Mouse (Mus musculus) liver, embryonic 16.5 days (tissue): Measurements from ENCODE around the gene Lrig2. TPM values are rescaled to one million over a fixed set of nuclear protein-coding genes. Genes with fewer than 3 reads are reported as not detected.
A peak's percentile ranks its signal among the peaks of the same experiment; 100 is the strongest.

Source experiments
- ATAC-seq: fragments of 200-750 bp; cut with Nextera tagmentation; 2 replicates; pipeline ENCODE4 v1.8.0; 2017; ENCODE audit warnings: low read depth, mild to moderate bottlenecking, moderate number of reproducible peaks, moderate library complexity
- H3K27ac ChIP-seq: fragments of 300-500 bp; sonication (generic); 2 replicates; pipeline ENCODE4 v1.5.1; 2014; ENCODE audit warnings: mild to moderate bottlenecking, low read length
- H3K27me3 ChIP-seq: fragments of 300-500 bp; sonication (generic); 2 replicates; pipeline ENCODE4 v1.6.1; 2014; ENCODE audit warnings: low read depth, low read length, mixed read lengths; ENCODE audit not compliant: control insufficient read depth, insufficient read depth
- H3K36me3 ChIP-seq: fragments of 300-500 bp; sonication (generic); 2 replicates; pipeline ENCODE4 v1.6.1; 2014; ENCODE audit warnings: mild to moderate bottlenecking; ENCODE audit not compliant: control insufficient read depth, insufficient read depth
- H3K4me1 ChIP-seq: fragments of 300-500 bp; sonication (generic); 2 replicates; pipeline ENCODE4 v1.6.1; 2014; ENCODE audit warnings: low read depth, low read length, mixed read lengths; ENCODE audit not compliant: control insufficient read depth
- H3K4me2 ChIP-seq: fragments of 300-500 bp; sonication (generic); 2 replicates; pipeline ENCODE4 v1.6.1; 2014; ENCODE audit warnings: low read depth, low read length, mixed read lengths
- H3K4me3 ChIP-seq: fragments of 300-500 bp; sonication (generic); 2 replicates; pipeline ENCODE4 v1.5.1; 2014; ENCODE audit warnings: low read depth, mild to moderate bottlenecking, low read length
- H3K9ac ChIP-seq: fragments of 300-500 bp; sonication (generic); 2 replicates; pipeline ENCODE4 v1.6.1; 2014; ENCODE audit warnings: low read depth, low read length
- H3K9me3 ChIP-seq: fragments of 300-500 bp; sonication (generic); replicated peaks from 2 replicates; pipeline ENCODE4 v1.6.1; 2016; ENCODE audit warnings: low read length; ENCODE audit not compliant: control insufficient read depth
- WGBS: fragments of 180-500 bp; shearing (Covaris S2); extraction: QIAGEN DNeasy Blood & Tissue Kit; methylation state at CpG from one replicate; pipeline ENCODE4 v1.1.7; 2014; ENCODE audit not compliant: insufficient replicate concordance; 5-methylcytosine and 5-hydroxymethylcytosine counted together
- polyA plus RNA-seq: library from polyadenylated mRNA; unstranded; fragments of >200 nt; fragmentation: Nextera tagmentation; extraction: Ambion mirVana; gene quantifications from 2 replicates; pipeline ENCODE4 v1.2.1, GENCODE M21; 2015

Gene Lrig2
- polyA plus RNA-seq, 1 experiment from 2014 or later: 3.3 TPM

DNA sequence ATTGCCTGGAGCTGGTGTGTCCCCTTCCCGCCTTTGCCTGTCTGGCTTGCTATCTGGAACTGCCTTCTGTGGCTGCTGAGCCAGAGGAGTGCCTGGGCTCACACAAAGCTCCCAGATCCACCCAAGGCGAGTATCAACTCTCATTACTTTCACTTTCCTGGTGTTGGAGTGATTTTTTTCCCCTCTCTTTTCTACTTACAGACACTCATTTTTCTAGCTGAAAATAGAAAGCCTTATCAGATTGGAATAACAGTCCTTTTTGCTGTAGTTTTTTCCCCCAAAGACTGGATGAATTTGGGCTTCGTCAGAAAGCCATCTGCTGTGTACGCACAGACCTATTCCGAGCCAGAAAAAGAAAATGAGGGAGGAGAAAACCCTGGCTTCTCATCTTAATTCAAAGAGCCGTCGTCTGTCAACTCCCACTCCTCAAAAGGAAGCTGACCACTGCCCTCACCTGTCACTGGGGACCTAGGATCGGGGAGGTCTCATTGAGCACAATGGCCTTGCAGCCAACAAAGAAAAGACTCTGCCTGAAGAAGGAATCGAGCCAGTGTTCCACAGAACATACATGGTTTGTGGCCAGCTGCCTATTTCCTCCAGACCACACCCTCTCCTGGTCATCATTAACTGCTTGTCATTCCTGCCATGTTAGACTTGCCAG is 127.9 kb downstream of the Lrig2 start:
- no peaks in the 10 kb centered on the region for H3K36me3 ChIP-seq
- no peaks in the 10 kb centered on the region for H3K4me1 ChIP-seq
- no peak overlapping the region for H3K27ac ChIP-seq
- no peak overlapping the region for H3K9ac ChIP-seq
- no peak for ATAC-seq
- no peaks in the 10 kb centered on the region for H3K9me3 ChIP-seq
- no peak overlapping the region for H3K4me2 ChIP-seq
- no peak overlapping the region for H3K4me3 ChIP-seq
- WGBS: 48% methylated on average over 9 of the region's 9 CpGs
- H3K27me3 ChIP-seq: no peaks in the 10 kb centered on the region

DNA sequence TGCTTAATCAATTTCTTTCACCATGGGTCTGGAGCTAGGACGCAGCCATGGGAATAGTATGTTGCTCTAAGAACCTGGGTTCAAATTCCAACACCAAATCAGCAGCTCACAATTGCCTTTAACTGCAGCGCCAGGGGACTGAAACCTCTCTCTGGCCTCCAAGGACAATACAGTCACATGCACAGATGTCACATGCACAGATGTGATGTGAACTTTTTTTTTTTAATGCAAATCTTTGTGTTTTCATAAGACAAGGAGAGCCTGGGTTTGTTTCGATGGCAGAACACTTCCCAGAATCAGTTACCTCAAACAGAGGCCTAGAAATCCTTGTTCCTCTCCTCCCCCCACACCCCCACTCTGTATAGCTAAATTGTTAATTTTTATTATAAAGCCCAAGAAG is 133.5 kb downstream of the Lrig2 start:
- H3K36me3 ChIP-seq: no peaks in the 10 kb centered on the region
- H3K4me3 ChIP-seq: no peak overlapping the region
- no peaks in the 10 kb centered on the region for H3K27me3 ChIP-seq
- no peak overlapping the region for H3K27ac ChIP-seq
- no peak overlapping the region for H3K9ac ChIP-seq
- ATAC-seq: no peak
- no peaks in the 10 kb centered on the region for H3K4me1 ChIP-seq
- 61% methylated on average over 3 of the region's 3 CpGs for WGBS
- no peak overlapping the region for H3K4me2 ChIP-seq
- H3K9me3 ChIP-seq: no peaks in the 10 kb centered on the region

DNA sequence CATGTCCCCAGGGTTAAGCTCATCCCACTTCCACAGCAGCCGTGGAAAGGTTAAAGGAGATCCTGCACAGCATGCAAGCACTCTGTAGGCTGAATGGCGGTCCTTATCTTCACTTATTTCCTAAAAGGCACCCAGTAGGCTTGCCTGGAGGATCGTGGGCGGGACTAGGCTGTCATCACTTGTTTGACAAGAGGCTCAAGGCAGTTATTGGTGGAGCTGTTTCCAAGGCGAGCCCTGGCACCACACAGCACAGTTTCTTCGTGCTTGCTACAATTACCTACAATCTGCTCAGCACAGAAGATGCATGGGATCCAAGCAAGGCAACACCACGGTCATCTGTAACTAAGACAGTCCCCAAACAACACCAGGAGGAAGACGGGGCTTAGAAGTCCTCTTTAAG is 137.8 kb downstream of the Lrig2 start:
- Histone ChIP-seq H3K36me3 (no peaks in the 10 kb centered on the region), H3K4me1 (no peaks in the 10 kb centered on the region)
- WGBS: 49% methylated on average over 8 of the region's 8 CpGs

DNA sequence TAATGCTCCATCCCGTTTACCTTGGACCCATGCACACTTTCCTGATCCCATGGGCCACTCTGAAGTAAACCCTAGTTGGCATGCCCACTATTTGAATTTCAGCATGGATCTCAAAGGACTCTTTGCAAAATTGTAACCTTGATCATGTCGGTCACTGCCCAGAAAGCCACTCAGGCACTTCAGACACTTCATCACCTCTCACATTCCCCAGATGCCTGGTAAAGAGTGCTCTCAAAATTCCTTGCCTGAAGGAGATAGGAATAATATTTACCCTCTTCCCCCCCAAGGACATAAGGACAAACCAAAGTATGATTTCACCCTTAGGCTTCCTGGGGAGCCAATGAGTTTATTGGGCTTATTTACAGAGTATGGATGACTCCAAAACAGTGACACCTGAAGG is 139.3 kb downstream of the Lrig2 start:
- Histone ChIP-seq H3K27me3 (no peaks in the 10 kb centered on the region), H3K4me1 (no peaks in the 10 kb centered on the region), H3K9me3 (no peaks in the 10 kb centered on the region), H3K27ac (no peak overlapping the region), H3K36me3 (no peaks in the 10 kb centered on the region), H3K4me3 (no peak overlapping the region), H3K4me2 (no peak overlapping the region), H3K9ac (no peak overlapping the region)
- no peak for ATAC-seq
- 58% methylated on average over 2 of the region's 2 CpGs for WGBS

More for the DNA sequence above, 137.8 kb downstream of the Lrig2 start:
- ATAC-seq: no peak
- no peak overlapping the region for H3K4me3 ChIP-seq
- no peaks in the 10 kb centered on the region for H3K9me3 ChIP-seq
- H3K9ac ChIP-seq: no peak overlapping the region
- no peak overlapping the region for H3K27ac ChIP-seq
- H3K4me2 ChIP-seq: no peak overlapping the region
- no peaks in the 10 kb centered on the region for H3K27me3 ChIP-seq

DNA sequence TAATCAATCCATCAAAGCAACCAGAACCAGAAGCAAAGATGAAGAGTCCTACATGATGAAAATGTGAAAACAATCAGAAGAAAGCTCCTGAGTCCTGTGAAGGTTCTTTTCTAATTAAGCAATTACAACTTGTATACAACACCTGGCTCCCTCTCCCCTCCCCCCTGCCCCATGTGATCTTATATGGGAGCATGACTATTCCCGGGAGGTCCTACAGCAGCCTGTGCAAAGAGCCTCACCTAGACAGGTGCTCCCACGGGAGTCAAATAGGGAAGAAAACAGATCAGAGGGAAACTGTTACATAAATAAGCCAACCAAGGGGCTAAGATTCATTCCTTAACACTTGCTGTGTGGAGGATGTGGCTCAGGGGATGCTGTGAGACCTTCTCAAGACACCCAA is 143.8 kb downstream of the Lrig2 start:
- H3K4me1 ChIP-seq: no peaks in the 10 kb centered on the region
- H3K4me3 ChIP-seq: no peak overlapping the region
- H3K27me3 ChIP-seq: no peaks in the 10 kb centered on the region
- 58% methylated on average over 2 of the region's 2 CpGs for WGBS
- H3K9ac ChIP-seq: no peak overlapping the region
- H3K9me3 ChIP-seq: no peaks in the 10 kb centered on the region
- H3K36me3 ChIP-seq: no peaks in the 10 kb centered on the region
- H3K27ac ChIP-seq: no peak overlapping the region
- H3K4me2 ChIP-seq: no peak overlapping the region
- ATAC-seq: no peak

DNA sequence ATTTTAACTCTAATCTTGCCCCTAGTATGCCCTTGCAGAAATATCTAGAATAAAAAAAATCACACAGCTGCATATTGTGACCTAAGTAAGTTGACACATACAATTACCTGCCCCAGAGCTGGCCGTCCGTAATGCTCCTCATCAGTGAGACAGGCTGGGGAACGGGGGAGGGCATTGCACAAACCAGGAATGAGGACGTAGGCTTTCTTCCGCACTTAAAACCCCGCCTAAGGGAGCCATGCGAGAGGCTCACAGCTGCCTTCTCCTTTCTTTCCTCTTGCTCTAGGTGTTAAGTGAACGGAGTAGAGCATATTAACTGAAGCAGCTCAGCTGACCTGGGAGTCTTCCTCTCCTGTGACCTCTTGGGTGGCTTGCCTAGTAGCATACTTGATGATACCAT is 149.9 kb downstream of the Lrig2 start:
- H3K9ac ChIP-seq: no peak overlapping the region
- ATAC-seq: no peak
- 71% methylated on average over 8 of the region's 8 CpGs for WGBS

DNA sequence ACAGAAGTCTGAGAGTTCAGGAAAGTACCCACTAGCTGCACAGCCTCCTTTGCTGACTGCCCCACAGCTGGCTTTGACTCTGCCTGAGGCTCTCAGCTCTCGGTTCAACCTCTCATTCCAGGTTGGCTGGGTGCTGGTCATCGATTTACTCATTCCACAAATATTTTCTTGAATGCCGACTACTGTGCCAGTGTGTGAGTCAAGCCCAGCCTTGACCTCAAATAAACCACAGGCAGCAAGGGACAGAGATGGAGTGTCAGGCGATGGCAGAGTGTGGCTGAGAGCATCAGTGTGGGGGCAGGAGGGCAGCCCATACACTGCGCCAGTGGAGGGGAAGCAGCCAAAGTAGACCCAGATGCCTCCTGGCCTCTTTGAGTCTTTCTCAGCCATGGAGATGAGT is 151.4 kb downstream of the Lrig2 start:
- H3K27me3 ChIP-seq: no peaks in the 10 kb centered on the region
- no peaks in the 10 kb centered on the region for H3K4me1 ChIP-seq
- H3K9ac ChIP-seq: no peak overlapping the region
- 48% methylated on average over 5 of the region's 5 CpGs for WGBS
- H3K4me2 ChIP-seq: no peak overlapping the region
- peak; percentile 72 for ATAC-seq
- H3K27ac ChIP-seq: no peak overlapping the region
- H3K36me3 ChIP-seq: no peaks in the 10 kb centered on the region
- H3K9me3 ChIP-seq: no peaks in the 10 kb centered on the region
- no peak overlapping the region for H3K4me3 ChIP-seq

More for the DNA sequence above, 149.9 kb downstream of the Lrig2 start:
- Histone ChIP-seq H3K9me3 (no peaks in the 10 kb centered on the region), H3K36me3 (no peaks in the 10 kb centered on the region), H3K4me3 (no peak overlapping the region), H3K4me2 (no peak overlapping the region), H3K27me3 (no peaks in the 10 kb centered on the region), H3K4me1 (no peaks in the 10 kb centered on the region), H3K27ac (no peak overlapping the region)

DNA sequence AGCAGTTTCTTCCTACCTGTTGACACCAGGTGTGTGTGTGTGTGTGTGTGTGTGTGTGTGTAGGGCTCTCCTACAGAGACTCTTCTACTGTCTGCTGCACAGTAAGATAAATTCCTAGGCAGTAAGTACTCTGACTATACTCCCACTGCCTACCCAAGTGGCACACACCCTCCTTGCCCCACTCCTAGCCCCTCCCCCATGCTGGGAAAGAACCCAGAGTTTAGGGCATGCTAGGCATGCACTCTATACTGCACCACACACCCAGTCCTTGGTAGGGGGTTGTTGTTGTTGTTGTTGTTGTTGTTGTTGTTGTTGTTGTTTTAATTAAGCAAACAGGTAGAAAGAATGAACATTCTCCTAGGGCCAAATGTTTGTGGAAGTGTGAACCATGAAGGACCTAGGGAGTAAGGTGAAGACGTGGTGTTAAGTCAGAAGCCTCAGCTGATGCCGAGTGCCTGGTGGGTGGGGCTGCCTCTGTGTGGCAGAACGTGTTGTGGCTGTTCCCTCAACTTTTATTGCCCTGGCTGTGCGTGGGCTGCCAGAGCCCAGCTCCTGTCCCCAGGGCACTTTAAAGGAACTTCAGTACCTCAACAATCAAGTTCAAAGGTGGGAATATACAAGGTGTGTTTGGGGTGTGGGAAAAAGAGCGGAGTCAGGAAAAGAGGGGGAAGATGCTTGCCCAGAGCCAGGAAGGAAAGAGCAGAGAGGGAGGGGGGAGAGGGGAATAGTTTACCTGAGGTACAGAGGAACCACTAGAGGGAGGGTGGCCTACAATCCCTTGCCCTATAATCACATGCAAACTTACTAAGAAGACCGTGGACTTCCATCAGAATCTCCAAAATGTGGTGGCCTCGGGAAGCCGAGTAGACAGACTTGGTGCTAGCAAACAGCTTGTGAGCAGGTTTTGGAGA is 152.2 kb downstream of the Lrig2 start:
- H3K4me3 ChIP-seq: no peak overlapping the region
- no peaks in the 10 kb centered on the region for H3K36me3 ChIP-seq
- H3K27me3 ChIP-seq: no peaks in the 10 kb centered on the region
- no peak overlapping the region for H3K4me2 ChIP-seq
- no peaks in the 10 kb centered on the region for H3K4me1 ChIP-seq
- H3K9ac ChIP-seq: no peak overlapping the region
- no peak overlapping the region for H3K27ac ChIP-seq
- no peaks in the 10 kb centered on the region for H3K9me3 ChIP-seq
- 34% methylated on average over 8 of the region's 8 CpGs for WGBS
- ATAC-seq: peak; percentile 58

DNA sequence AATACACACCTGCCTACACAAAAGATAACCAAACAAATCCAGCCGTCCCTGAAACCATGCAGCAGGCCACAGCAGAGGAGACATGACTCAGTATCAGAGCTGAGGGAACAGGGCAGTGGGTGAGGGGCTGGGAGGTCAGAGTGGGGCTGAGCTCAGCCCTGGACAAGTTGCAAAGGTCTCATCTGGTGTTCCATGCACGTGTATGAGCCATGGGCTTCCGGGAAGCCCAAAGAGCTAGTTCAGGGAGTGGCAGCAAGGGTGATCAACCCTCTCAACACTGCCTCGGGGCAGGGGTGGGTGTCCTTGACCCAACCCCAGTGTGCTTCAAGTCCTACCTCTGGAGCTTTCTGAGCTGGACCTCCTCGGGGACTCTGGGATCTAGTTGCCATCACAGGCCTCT is 153.0 kb downstream of the Lrig2 start:
- peak; percentile 39 for ATAC-seq
- Histone ChIP-seq H3K27me3 (no peaks in the 10 kb centered on the region), H3K9ac (no peak overlapping the region)

More for the DNA sequence above, 153.0 kb downstream of the Lrig2 start:
- Histone ChIP-seq H3K9me3 (no peaks in the 10 kb centered on the region), H3K4me3 (no peak overlapping the region), H3K36me3 (no peaks in the 10 kb centered on the region), H3K4me2 (no peak overlapping the region), H3K4me1 (no peaks in the 10 kb centered on the region), H3K27ac (no peak overlapping the region)
- whole genome bisulfite sequencing: 36% methylated on average over 5 of the region's 5 CpGs
